Mouse (Mus musculus) small intestine, adult 2 months (tissue): ENCODE data around the gene Ncoa1.

ENCODE experiments used
- CTCF ChIP-seq: fragments of 200-500 bp; IDR thresholded peaks from 2 replicates; pipeline ENCODE4 v1.5.1; 2012; ENCODE audit warnings: low read depth, mild to moderate bottlenecking, control low read depth, inconsistent platforms, low read length, moderate library complexity, mixed read lengths; ENCODE audit not compliant: insufficient replicate concordance, insufficient read length; ENCODE audit errors: extremely low read depth
- POLR2A ChIP-seq: fragments of 200-500 bp; IDR thresholded peaks from 2 replicates; pipeline ENCODE4 v1.6.1; 2012; ENCODE audit warnings: low read depth, mild to moderate bottlenecking, control low read depth, inconsistent platforms, low read length, moderate library complexity

DNA sequence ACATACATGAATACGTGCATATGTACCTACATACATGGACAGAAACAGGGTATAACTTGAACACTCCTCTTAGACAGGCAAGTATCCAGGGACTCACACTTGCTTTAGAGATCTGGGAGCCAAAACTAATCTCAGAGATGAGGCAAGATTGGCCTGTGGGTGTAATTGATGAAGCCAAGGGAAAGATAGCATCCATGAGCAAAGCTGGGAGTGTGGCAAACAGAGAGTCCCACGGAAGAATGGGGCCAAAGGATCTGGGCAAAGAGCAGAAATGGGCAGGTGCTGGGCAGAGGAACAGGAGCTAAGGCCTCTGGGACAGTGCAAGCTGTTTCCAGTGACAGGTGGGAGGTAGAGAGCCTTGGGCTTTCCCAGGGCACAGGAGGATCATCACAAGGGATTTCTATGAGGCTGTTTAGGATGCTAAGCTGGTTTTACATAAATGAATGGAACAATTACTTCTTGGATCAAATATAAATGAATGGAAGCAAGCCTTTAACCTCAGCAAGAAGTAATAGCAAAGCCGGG lies 22.7 kb upstream of the Ncoa1 start:
- TF ChIP-seq POLR2A (no peak), CTCF (no peak)
